Mouse (Mus musculus) ES-E14 (cell line): ENCODE data around the gene Slc16a9. TPM values are rescaled to one million over a fixed set of nuclear protein-coding genes. Genes with fewer than 3 reads are reported as not detected.

Experiments
- DNase-seq: peaks from one replicate; pipeline ENCODE4 v3.0.0-alpha.2; 2013; ENCODE audit warnings: low read depth, low spot score
- H3K27ac ChIP-seq: 2 replicates; pipeline ENCODE4 v1.5.1; 2012; ENCODE audit warnings: low read depth, mild to moderate bottlenecking, low read length, moderate library complexity, mixed read lengths; ENCODE audit not compliant: poor library complexity, insufficient read depth, severe bottlenecking
- H3K36me3 ChIP-seq: 2 replicates; pipeline ENCODE4 v1.6.1; 2012; ENCODE audit warnings: mild to moderate bottlenecking, low read length, moderate library complexity, mixed read lengths; ENCODE audit not compliant: control insufficient read depth, poor library complexity, insufficient read depth, severe bottlenecking
- H3K4me1 ChIP-seq, 2 experiments: fragments of 150-350 bp in 1 of 2; sonication (generic) in 1 of 2; 2 replicates each; pipeline ENCODE4 v1.6.1; 2012; ENCODE audit warnings: low read length in 2 of 2, mild to moderate bottlenecking in 1 of 2, mixed read lengths in 1 of 2; ENCODE audit not compliant: control insufficient read depth in 2 of 2, insufficient read depth in 2 of 2, poor library complexity in 1 of 2
- H3K4me3 ChIP-seq, 2 experiments: fragments of 150-350 bp in 1 of 2; sonication (generic) in 1 of 2; 2 replicates each; pipeline ENCODE4 v1.5.1; 2012; ENCODE audit warnings: low read length in 2 of 2, low read depth in 1 of 2, mild to moderate bottlenecking in 1 of 2, mixed read lengths in 1 of 2; ENCODE audit not compliant: insufficient read depth in 1 of 2, poor library complexity in 1 of 2, severe bottlenecking in 1 of 2
- H3K9ac ChIP-seq: 2 replicates; pipeline ENCODE4 v1.6.1; 2012; ENCODE audit warnings: low read depth, mild to moderate bottlenecking, low read length, mixed read lengths; ENCODE audit not compliant: poor library complexity, insufficient read depth, severe bottlenecking
- H3K9me3 ChIP-seq: fragments of 150-350 bp; sonication (generic); 2 replicates; pipeline ENCODE4 v1.6.1; 2012; ENCODE audit warnings: low read depth, mild to moderate bottlenecking, low read length; ENCODE audit not compliant: control insufficient read depth, insufficient read depth
- CHD2 ChIP-seq: IDR thresholded peaks from 2 replicates; pipeline ENCODE4 v1.6.1; 2014; ENCODE audit warnings: mild to moderate bottlenecking, low read depth, low read length, inconsistent platforms
- HCFC1 ChIP-seq: IDR thresholded peaks from 2 replicates; pipeline ENCODE4 v1.6.1; 2012; ENCODE audit warnings: low read length, inconsistent platforms, borderline replicate concordance; ENCODE audit not compliant: insufficient read depth
- MAFK ChIP-seq: IDR thresholded peaks from 2 replicates; pipeline ENCODE4 v1.6.1; 2014; ENCODE audit warnings: mild to moderate bottlenecking, low read depth, low read length, inconsistent platforms; ENCODE audit not compliant: insufficient read depth
- ZC3H11A ChIP-seq: IDR thresholded peaks from 2 replicates; pipeline ENCODE4 v1.6.1; 2012; ENCODE audit warnings: low read depth, mild to moderate bottlenecking, inconsistent platforms, low read length, borderline replicate concordance
- ZNF384 ChIP-seq: IDR thresholded peaks from 2 replicates; pipeline ENCODE4 v1.6.1; 2012; ENCODE audit warnings: low read depth, low read length, inconsistent platforms
- in situ Hi-C, 2 experiments: fragments of 600-800 bp; cut with MboI; formaldehyde crosslinking; loops; one replicate each; pipeline ENCODE4 v1.15.1; 2025; ENCODE audit warnings: low sequenced_read_pairs in 2 of 2, inconsistent platforms in 1 of 2; ENCODE audit not compliant: unreplicated experiment in 2 of 2
- total RNA-seq: library from RNA; depleted of rRNA; stranded (reverse); fragments of 300-350 nt; gene quantifications from 2 replicates; pipeline ENCODE4 v1.2.3, GENCODE M21; 2012; rRNA removed

The Slc16a9 gene
- total RNA-seq, 1 experiment = 1.3 TPM

- H3K4me3 ChIP-seq = no peak overlapping the region
- TF ChIP-seq CHD2 (no peak), ZC3H11A (no peak), HCFC1 (no peak), ZNF384 (no peak), MAFK (no peak)
- no peaks in the 10 kb centered on the region for H3K36me3 ChIP-seq
- in situ Hi-C loops = no loop called here
- peaks cover 4 to 5% of the 10 kb centered on the region in 2 experiments for H3K4me1 ChIP-seq
- no peak for DNase-seq
- no peak overlapping the region for H3K27ac ChIP-seq
- H3K9ac ChIP-seq = no peak overlapping the region
- no peaks in the 10 kb centered on the region for H3K9me3 ChIP-seq
Measured at GRCm38 (mm10) chr10:70327331-70327730, 82.4 kb downstream of the Slc16a9 start.

GRCm38 (mm10) chr10:70328139-70328538 is 83.2 kb downstream of the Slc16a9 start:
- Histone ChIP-seq H3K27ac (no peak overlapping the region), H3K9me3 (no peaks in the 10 kb centered on the region), H3K36me3 (no peaks in the 10 kb centered on the region), H3K4me1 (peaks cover 4 to 5% of the 10 kb centered on the region in 2 experiments), H3K4me3 (no peak overlapping the region), H3K9ac (no peak overlapping the region)
- no peak for DNase-seq
- in situ Hi-C loops = no loop called here
- TF ChIP-seq ZNF384 = no peak
- TF ChIP-seq ZC3H11A = no peak
- no peak for TF ChIP-seq CHD2
- TF ChIP-seq MAFK = no peak
- no peak for TF ChIP-seq HCFC1

Other genes starting within 250 kb of the Slc16a9 start
- gene Ccdc6, start 148.0 kb upstream of the Slc16a9 start, total RNA-seq = 21.3 and 24.0 TPM in 2 replicates
- not detected in 2 replicates for gene Mrln, start 40.4 kb upstream of the Slc16a9 start, total RNA-seq
- 4.0 and 4.4 TPM in 2 replicates for gene Fam13c, start 195.4 kb downstream of the Slc16a9 start, total RNA-seq